Mouse (Mus musculus) G1E (cell line): ENCODE data around the gene Olfr800. TPM values are rescaled to one million over a fixed set of nuclear protein-coding genes. Genes with fewer than 3 reads are reported as not detected.

ENCODE experiments used
- ATAC-seq: 2 replicates; pipeline ENCODE4 v1.8.0; 2016; ENCODE audit warnings: mild to moderate bottlenecking; ENCODE audit not compliant: insufficient number of reproducible peaks, poor library complexity, low FRiP score, severe bottlenecking; ENCODE audit errors: extremely low read depth
- DNase-seq: peaks from one replicate; pipeline ENCODE4 v3.0.0; 2012; ENCODE audit warnings: low spot score
- H3K27me3 ChIP-seq: 2 replicates; pipeline ENCODE4 v1.6.1; 2012; ENCODE audit warnings: mild to moderate bottlenecking, low read length, inconsistent platforms; ENCODE audit not compliant: insufficient read depth
- H3K36me3 ChIP-seq: replicated peaks from 2 replicates; pipeline ENCODE3; 2012; ENCODE audit warnings: mild to moderate bottlenecking, inconsistent platforms
- H3K4me1 ChIP-seq: 2 replicates; pipeline ENCODE4 v1.6.1; 2012; ENCODE audit warnings: low read depth, low read length, inconsistent platforms, mixed read lengths; ENCODE audit not compliant: insufficient read depth
- H3K4me3 ChIP-seq: 2 replicates; pipeline ENCODE4 v1.5.1; 2012; ENCODE audit warnings: low read depth, mild to moderate bottlenecking, inconsistent platforms, low read length, moderate library complexity, mixed read lengths
- H3K9me3 ChIP-seq: replicated peaks from 2 replicates; pipeline ENCODE4 v1.6.1; 2012; ENCODE audit warnings: inconsistent platforms
- CTCF ChIP-seq: IDR thresholded peaks from 2 replicates; pipeline ENCODE4 v1.5.1; 2012; ENCODE audit warnings: low read depth, low read length, inconsistent platforms, mixed read lengths
- GATA1 ChIP-seq: IDR thresholded peaks from 2 replicates; pipeline ENCODE4 v1.6.1; 2012; ENCODE audit warnings: borderline replicate concordance, low read length, inconsistent platforms, mixed read lengths
- GATA2 ChIP-seq: IDR thresholded peaks from 2 replicates; pipeline ENCODE4 v1.6.1; 2012; ENCODE audit warnings: low read depth, low read length, inconsistent platforms, borderline replicate concordance
- POLR2AphosphoS5 ChIP-seq: IDR thresholded peaks from 2 replicates; pipeline ENCODE4 v1.6.1; 2012; ENCODE audit warnings: low read depth, low read length, inconsistent platforms; ENCODE audit not compliant: insufficient replicate concordance
- TAL1 ChIP-seq: conservative IDR thresholded peaks from 2 replicates; pipeline ENCODE4 v1.6.1; 2012; ENCODE audit warnings: low read depth, low read length, inconsistent platforms, mixed read lengths
- polyA plus RNA-seq: library from polyadenylated mRNA; stranded (reverse); fragments of >175 nt; gene quantifications from 2 replicates; pipeline ENCODE4 v1.2.3, GENCODE M21; 2012
- total RNA-seq, 2 experiments: library from RNA; stranded (forward) in 1 of 2; stranded (reverse) in 1 of 2; fragments of 200-1000 nt in 1 of 2; fragments of >200 nt in 1 of 2; fragmentation: Nextera tagmentation in 1 of 2; gene quantifications; 2 replicates each; pipeline ENCODE4 v1.2.3; 2014 to 2017

The Olfr800 gene
- total and polyA plus RNA-seq, 3 experiments: 0.27 TPM; not detected in 2

DNA sequence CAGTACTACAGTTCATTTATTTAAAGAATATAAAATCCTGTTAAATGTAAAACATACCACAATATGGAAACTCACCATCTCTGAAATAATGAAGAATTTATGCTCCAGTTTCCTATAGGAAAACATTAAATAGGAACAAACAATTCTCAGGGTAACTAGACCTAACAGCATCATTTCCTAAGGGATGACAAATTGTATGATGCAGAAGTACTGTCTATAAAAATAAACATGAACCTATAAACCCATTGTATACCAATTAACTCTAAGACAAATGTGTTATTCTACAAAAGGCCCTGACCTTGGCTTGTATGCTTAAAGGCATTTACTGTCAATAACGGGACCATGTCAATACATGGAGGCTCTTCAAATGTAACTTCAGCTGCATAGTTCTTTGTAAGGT, 16.3 kb downstream of the Olfr800 start, which contains the start of gene Olfr801:
Gene Olfr801, minus strand, starts transcription at position 101 of the 400 bp plus-strand sequence.
- Histone ChIP-seq H3K27me3 (no peaks in the 10 kb centered on the region), H3K36me3 (no peaks in the 10 kb centered on the region), H3K4me3 (no peak within 1 kb of the TSS), H3K4me1 (no peaks in the 10 kb centered on the region), H3K9me3 (no peaks in the 10 kb centered on the region)
- TF ChIP-seq POLR2AphosphoS5 (no peak), GATA1 (no peak), CTCF (no peak), TAL1 (no peak), GATA2 (no peak)
- DNase-seq (no peak), ATAC-seq (no peak)

DNA sequence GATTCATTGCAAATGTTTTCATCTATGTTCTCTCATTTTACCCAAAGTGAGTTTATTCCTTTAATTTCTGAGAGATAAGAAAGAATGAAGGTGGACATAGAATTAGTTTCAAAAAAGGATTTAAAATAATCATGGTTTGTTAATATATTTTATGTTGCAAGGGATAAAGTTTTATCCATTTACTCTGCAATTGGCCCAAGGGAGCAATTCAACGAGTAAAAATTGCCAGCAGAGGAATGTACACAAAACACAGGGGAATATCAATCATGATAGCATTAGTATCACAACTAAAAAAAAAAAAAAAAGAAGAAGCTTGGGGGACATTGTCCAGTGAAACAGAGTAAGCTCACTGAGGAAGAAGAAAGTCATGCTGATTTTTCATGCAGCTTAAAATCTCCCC, 30.6 kb downstream of the Olfr800 start, which contains the start of gene Olfr802:
Gene Olfr802, minus strand, starts transcription at position 101 of the 400 bp plus-strand sequence.
- no peak for DNase-seq
- ATAC-seq: no peak
- H3K36me3 ChIP-seq: no peaks in the 10 kb centered on the region
- no peak within 1 kb of the TSS for H3K4me3 ChIP-seq
- no peaks in the 10 kb centered on the region for H3K4me1 ChIP-seq
- no peaks in the 10 kb centered on the region for H3K9me3 ChIP-seq
- TF ChIP-seq TAL1 (no peak), GATA1 (no peak), GATA2 (no peak)
- no peaks in the 10 kb centered on the region for H3K27me3 ChIP-seq

DNA sequence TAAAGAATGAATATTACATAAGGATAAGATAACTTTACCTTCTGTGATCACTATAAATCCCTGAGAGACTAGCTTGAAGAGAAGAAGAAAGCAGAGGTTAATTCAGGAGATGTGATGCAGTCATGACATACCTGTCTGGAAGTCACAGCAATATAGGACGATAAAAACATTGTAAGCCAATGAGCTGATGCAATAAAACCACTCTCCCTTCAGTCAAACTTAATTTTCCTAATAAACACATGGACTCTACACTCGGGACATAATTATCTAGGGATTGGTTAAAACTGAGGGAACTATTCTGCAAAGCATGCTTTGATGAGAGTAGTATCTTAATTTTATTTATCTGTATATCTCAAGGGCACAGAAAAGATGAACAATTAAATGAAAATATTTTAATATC, 36.7 kb downstream of the Olfr800 start, which contains the start of gene Olfr803:
Gene Olfr803, minus strand, starts transcription at position 101 of the 400 bp plus-strand sequence.
- ATAC-seq: no peak
- Histone ChIP-seq H3K4me1 (no peaks in the 10 kb centered on the region), H3K27me3 (no peaks in the 10 kb centered on the region), H3K9me3 (no peaks in the 10 kb centered on the region), H3K36me3 (no peaks in the 10 kb centered on the region), H3K4me3 (no peak within 1 kb of the TSS)
- no peak for DNase-seq
- TF ChIP-seq CTCF (no peak), GATA1 (no peak), POLR2AphosphoS5 (no peak), GATA2 (no peak), TAL1 (no peak)

DNA sequence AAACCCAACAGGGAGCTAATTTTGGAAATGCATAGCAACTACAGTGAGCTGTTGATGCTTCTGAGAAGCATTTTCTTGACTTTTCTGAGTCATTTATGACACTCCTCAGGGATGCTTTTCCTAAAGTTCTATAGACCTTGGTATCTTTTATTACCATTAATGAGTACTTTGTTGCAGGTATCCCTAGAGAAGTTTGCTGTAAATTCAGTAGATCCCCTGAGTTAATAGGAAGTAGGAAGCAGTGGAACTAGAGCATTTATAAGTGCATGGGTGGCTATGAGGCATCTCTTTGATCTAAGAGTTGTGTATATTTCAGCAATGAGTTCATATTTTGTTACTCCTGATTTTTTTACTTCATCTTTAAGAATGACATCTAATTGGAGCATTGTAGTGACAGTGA, 45.4 kb downstream of the Olfr800 start, which contains the start of gene Olfr804:
Gene Olfr804, plus strand, starts transcription at position 301 of the 400 bp plus-strand sequence.
- TF ChIP-seq GATA1 (no peak), CTCF (no peak)
- H3K4me3 ChIP-seq: no peak within 1 kb of the TSS
- H3K27me3 ChIP-seq: no peaks in the 10 kb centered on the region
- H3K36me3 ChIP-seq: no peaks in the 10 kb centered on the region
- ATAC-seq (no peak), DNase-seq (no peak)
- H3K9me3 ChIP-seq: no peaks in the 10 kb centered on the region
- no peaks in the 10 kb centered on the region for H3K4me1 ChIP-seq

Other genes starting within 250 kb of the Olfr800 start
Only the 20 nearest of the 26 such genes appear.
- gene Olfr788, start 186.7 kb upstream of the Olfr800 start, total RNA-seq (2014; fragmentation: Nextera tagmentation): not detected in 2 replicates
- gene Olfr788, start 186.7 kb upstream of the Olfr800 start, total RNA-seq (2017): 0.17 and 0.76 TPM in 2 replicates
- gene Olfr788, start 186.7 kb upstream of the Olfr800 start, polyA plus RNA-seq: 0.02 TPM in 1 of 2 replicates, not detected in the other
- not detected in 2 replicates for gene Olfr789, start 172.9 kb upstream of the Olfr800 start, total RNA-seq (2014; fragmentation: Nextera tagmentation)
- 0.05 and 0.06 TPM in 2 replicates for gene Olfr789, start 172.9 kb upstream of the Olfr800 start, total RNA-seq (2017)
- gene Olfr789, start 172.9 kb upstream of the Olfr800 start, polyA plus RNA-seq: not detected in 2 replicates
- not detected in 2 replicates for gene Olfr790, start 159.2 kb upstream of the Olfr800 start, total RNA-seq (2014; fragmentation: Nextera tagmentation)
- gene Olfr790, start 159.2 kb upstream of the Olfr800 start, total RNA-seq (2017): 0.11 TPM in 1 of 2 replicates, not detected in the other
- gene Olfr790, start 159.2 kb upstream of the Olfr800 start, polyA plus RNA-seq: not detected in 2 replicates
- not detected in 2 replicates for gene Olfr791, start 135.9 kb upstream of the Olfr800 start, total RNA-seq (2014; fragmentation: Nextera tagmentation)
- 0.05 and 0.29 TPM in 2 replicates for gene Olfr791, start 135.9 kb upstream of the Olfr800 start, total RNA-seq (2017)
- not detected in 2 replicates for gene Olfr791, start 135.9 kb upstream of the Olfr800 start, polyA plus RNA-seq
- gene Olfr792, start 118.5 kb upstream of the Olfr800 start, total RNA-seq (2014; fragmentation: Nextera tagmentation): not detected in 2 replicates
- gene Olfr792, start 118.5 kb upstream of the Olfr800 start, total RNA-seq (2017): not detected in 2 replicates
- gene Olfr792, start 118.5 kb upstream of the Olfr800 start, polyA plus RNA-seq: not detected in 2 replicates
- gene Olfr794, start 90.0 kb upstream of the Olfr800 start, total RNA-seq (2014; fragmentation: Nextera tagmentation): not detected in 2 replicates
- gene Olfr794, start 90.0 kb upstream of the Olfr800 start, total RNA-seq (2017): 0.27 TPM in 1 of 2 replicates, not detected in the other
- gene Olfr794, start 90.0 kb upstream of the Olfr800 start, polyA plus RNA-seq: not detected in 2 replicates
- gene Olfr796, start 45.1 kb upstream of the Olfr800 start, total RNA-seq (2014; fragmentation: Nextera tagmentation): not detected in 2 replicates
- gene Olfr796, start 45.1 kb upstream of the Olfr800 start, total RNA-seq (2017): 0.22 and 0.23 TPM in 2 replicates
- not detected in 2 replicates for gene Olfr796, start 45.1 kb upstream of the Olfr800 start, polyA plus RNA-seq
- not detected in 2 replicates for gene Olfr798, start 29.8 kb upstream of the Olfr800 start, total RNA-seq (2014; fragmentation: Nextera tagmentation)
- 0.06 TPM in 1 of 2 replicates, not detected in the other for gene Olfr798, start 29.8 kb upstream of the Olfr800 start, total RNA-seq (2017)
- gene Olfr798, start 29.8 kb upstream of the Olfr800 start, polyA plus RNA-seq: not detected in 2 replicates
- gene Olfr799, start 20.2 kb upstream of the Olfr800 start, total RNA-seq (2014; fragmentation: Nextera tagmentation): not detected in 2 replicates
- gene Olfr799, start 20.2 kb upstream of the Olfr800 start, total RNA-seq (2017): 0.05 TPM in 1 of 2 replicates, not detected in the other
- not detected in 2 replicates for gene Olfr799, start 20.2 kb upstream of the Olfr800 start, polyA plus RNA-seq
- gene Olfr801, start 16.2 kb downstream of the Olfr800 start, total RNA-seq (2014; fragmentation: Nextera tagmentation): not detected in 2 replicates
- gene Olfr801, start 16.2 kb downstream of the Olfr800 start, total RNA-seq (2017): 0.06 and 0.16 TPM in 2 replicates
- gene Olfr801, start 16.2 kb downstream of the Olfr800 start, polyA plus RNA-seq: not detected in 2 replicates
- gene Olfr802, start 30.5 kb downstream of the Olfr800 start, total RNA-seq (2014; fragmentation: Nextera tagmentation): not detected in 2 replicates
- 0.05 and 0.17 TPM in 2 replicates for gene Olfr802, start 30.5 kb downstream of the Olfr800 start, total RNA-seq (2017)
- not detected in 2 replicates for gene Olfr802, start 30.5 kb downstream of the Olfr800 start, polyA plus RNA-seq
- not detected in 2 replicates for gene Olfr803, start 36.6 kb downstream of the Olfr800 start, total RNA-seq (2014; fragmentation: Nextera tagmentation)
- gene Olfr803, start 36.6 kb downstream of the Olfr800 start, total RNA-seq (2017): 0.05 TPM in 1 of 2 replicates, not detected in the other
- gene Olfr803, start 36.6 kb downstream of the Olfr800 start, polyA plus RNA-seq: not detected in 2 replicates
- gene Olfr804, start 45.5 kb downstream of the Olfr800 start, total RNA-seq (2014; fragmentation: Nextera tagmentation): not detected in 2 replicates
- under 0.01 and 0.22 TPM in 2 replicates for gene Olfr804, start 45.5 kb downstream of the Olfr800 start, total RNA-seq (2017)
- not detected in 2 replicates for gene Olfr804, start 45.5 kb downstream of the Olfr800 start, polyA plus RNA-seq
- not detected in 2 replicates for gene Olfr805, start 71.7 kb downstream of the Olfr800 start, total RNA-seq (2014; fragmentation: Nextera tagmentation)
- 0.06 and 0.16 TPM in 2 replicates for gene Olfr805, start 71.7 kb downstream of the Olfr800 start, total RNA-seq (2017)
- not detected in 2 replicates for gene Olfr805, start 71.7 kb downstream of the Olfr800 start, polyA plus RNA-seq
- gene Olfr806, start 84.2 kb downstream of the Olfr800 start, total RNA-seq (2014; fragmentation: Nextera tagmentation): not detected in 2 replicates
- gene Olfr806, start 84.2 kb downstream of the Olfr800 start, total RNA-seq (2017): 0.05 and 0.06 TPM in 2 replicates
- not detected in 2 replicates for gene Olfr806, start 84.2 kb downstream of the Olfr800 start, polyA plus RNA-seq
- gene Olfr807, start 100.1 kb downstream of the Olfr800 start, total RNA-seq (2014; fragmentation: Nextera tagmentation): not detected in 2 replicates
- 0.23 TPM in 1 of 2 replicates, not detected in the other for gene Olfr807, start 100.1 kb downstream of the Olfr800 start, total RNA-seq (2017)
- not detected in 2 replicates for gene Olfr807, start 100.1 kb downstream of the Olfr800 start, polyA plus RNA-seq
- gene Olfr808, start 107.8 kb downstream of the Olfr800 start, total RNA-seq (2014; fragmentation: Nextera tagmentation): not detected in 2 replicates
- gene Olfr808, start 107.8 kb downstream of the Olfr800 start, total RNA-seq (2017): 0.12 and 0.22 TPM in 2 replicates
- gene Olfr808, start 107.8 kb downstream of the Olfr800 start, polyA plus RNA-seq: not detected in 2 replicates
- gene Olfr809, start 116.9 kb downstream of the Olfr800 start, total RNA-seq (2014; fragmentation: Nextera tagmentation): not detected in 2 replicates
- 0.27 TPM in 1 of 2 replicates, not detected in the other for gene Olfr809, start 116.9 kb downstream of the Olfr800 start, total RNA-seq (2017)
- not detected in 2 replicates for gene Olfr809, start 116.9 kb downstream of the Olfr800 start, polyA plus RNA-seq
- gene Olfr810, start 137.2 kb downstream of the Olfr800 start, total RNA-seq (2014; fragmentation: Nextera tagmentation): not detected in 2 replicates
- 0.05 and 0.06 TPM in 2 replicates for gene Olfr810, start 137.2 kb downstream of the Olfr800 start, total RNA-seq (2017)
- gene Olfr810, start 137.2 kb downstream of the Olfr800 start, polyA plus RNA-seq: not detected in 2 replicates
- not detected in 2 replicates for gene Olfr811, start 146.7 kb downstream of the Olfr800 start, total RNA-seq (2014; fragmentation: Nextera tagmentation)
- 0.12 and 0.16 TPM in 2 replicates for gene Olfr811, start 146.7 kb downstream of the Olfr800 start, total RNA-seq (2017)
- not detected in 2 replicates for gene Olfr811, start 146.7 kb downstream of the Olfr800 start, polyA plus RNA-seq